Comparison of ENCODE assay signal across 8 mouse cellular contexts in the genomic region with DNA sequence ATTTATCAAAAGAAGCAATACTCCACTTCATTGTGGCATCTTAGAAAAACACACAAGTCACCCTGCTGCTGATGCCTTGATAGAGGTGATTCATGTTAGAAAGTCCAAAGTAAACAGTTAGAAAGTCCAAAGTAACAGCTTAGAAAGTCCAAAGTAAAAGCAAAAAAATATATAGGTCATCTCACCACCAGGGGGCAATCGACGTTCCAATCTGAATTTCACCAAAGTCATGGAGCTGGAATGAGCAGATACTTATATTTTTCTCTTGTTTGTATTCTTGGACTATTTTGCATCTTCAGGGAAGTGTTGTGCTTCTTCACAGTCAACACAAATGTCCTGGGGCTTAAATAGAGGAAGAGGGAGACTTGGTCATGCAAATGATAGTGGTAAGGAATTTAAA.
DNase-seq lines count a peak whose midpoint lies in the region; ATAC-seq lines count a peak whose summit lies in the region.

No protein-coding gene starts in this region.

- WGBS in hindbrain, embryonic 10.5 days, result 28% methylated on average over 2 of the region's 2 CpGs
- WGBS in hindbrain, embryonic 13.5 days, result 39% methylated on average over 2 of the region's 2 CpGs
- 42% methylated on average over 2 of the region's 2 CpGs for WGBS in forebrain, embryonic 11.5 days

- no peak overlapping the region for H3K9ac ChIP-seq in hindbrain, embryonic 13.5 days
- no peak overlapping the region for H3K9ac ChIP-seq in forebrain, embryonic 11.5 days (ENCODE audit: low read length)

- no peaks in the 10 kb centered on the region for H3K4me1 ChIP-seq in hindbrain, embryonic 10.5 days (replicated peaks)
- no peaks in the 10 kb centered on the region for H3K4me1 ChIP-seq in hindbrain, embryonic 13.5 days (replicated peaks)
- no peaks in the 10 kb centered on the region for H3K4me1 ChIP-seq in forebrain, embryonic 11.5 days (replicated peaks; ENCODE audit: control insufficient read depth, insufficient read depth, low read length)

- H3K36me3 ChIP-seq in hindbrain, embryonic 10.5 days, result no peaks in the 10 kb centered on the region
- H3K36me3 ChIP-seq in hindbrain, embryonic 13.5 days, result no peaks in the 10 kb centered on the region
- no peaks in the 10 kb centered on the region for H3K36me3 ChIP-seq in forebrain, embryonic 11.5 days (ENCODE audit: control insufficient read depth, insufficient read depth, low read length)

- H3K4me3 ChIP-seq in hindbrain, embryonic 10.5 days, result no peak overlapping the region
- no peak overlapping the region for H3K4me3 ChIP-seq in hindbrain, embryonic 13.5 days
- no peak overlapping the region for H3K4me3 ChIP-seq in forebrain, embryonic 11.5 days (ENCODE audit: low read depth, low read length)

- no peaks in the 10 kb centered on the region for H3K27me3 ChIP-seq in hindbrain, embryonic 10.5 days (ENCODE audit: insufficient read depth, poor library complexity, severe bottlenecking)
- no peaks in the 10 kb centered on the region for H3K27me3 ChIP-seq in hindbrain, embryonic 13.5 days
- no peaks in the 10 kb centered on the region for H3K27me3 ChIP-seq in forebrain, embryonic 11.5 days (ENCODE audit: control insufficient read depth, insufficient read depth, low read length)

- no peaks in the 10 kb centered on the region for H3K9me3 ChIP-seq in hindbrain, embryonic 10.5 days
- no peaks in the 10 kb centered on the region for H3K9me3 ChIP-seq in hindbrain, embryonic 13.5 days
- no peaks in the 10 kb centered on the region for H3K9me3 ChIP-seq in forebrain, embryonic 11.5 days (ENCODE audit: control insufficient read depth, low read length)

- H3K4me2 ChIP-seq in hindbrain, embryonic 13.5 days, result no peak overlapping the region
- no peak overlapping the region for H3K4me2 ChIP-seq in forebrain, embryonic 11.5 days (ENCODE audit: low read depth, low read length, severe bottlenecking)

- DNase-seq in hindbrain, embryonic 10.5 days (ENCODE audit: low spot score), result peak; percentile 6
- DNase-seq in right cerebral cortex, postnatal 4 days, result peak; percentile 33
- DNase-seq in right cerebral cortex, adult 18-20 months, result no peak
- DNase-seq in embryo, embryonic 10 days (ENCODE audit: low spot score), result peak; percentile 40
- DNase-seq in retina, postnatal 1 day, result peak; percentile 12
- DNase-seq in cerebellum, adult 9-10 months, result no peak
- no peak for DNase-seq in forebrain, embryonic 11.5 days (ENCODE audit: low spot score)

- no peak for ATAC-seq in hindbrain, embryonic 13.5 days (ENCODE audit: low FRiP score)
- ATAC-seq in forebrain, embryonic 11.5 days (replicated peaks; ENCODE audit: low FRiP score), result no peak

- no peak overlapping the region for H3K27ac ChIP-seq in hindbrain, embryonic 10.5 days
- no peak overlapping the region for H3K27ac ChIP-seq in hindbrain, embryonic 13.5 days
- H3K27ac ChIP-seq in forebrain, embryonic 11.5 days (ENCODE audit: low read depth, low read length), result no peak overlapping the region

Comparison
In these comparisons a context has a peak if more than half of its experiments do, and no peak if none do; other contexts are left out.
1. DNase-seq: peak in hindbrain, embryonic 10.5 days (single experiment), right cerebral cortex, postnatal 4 days (single experiment), embryo, embryonic 10 days (single experiment) and retina, postnatal 1 day (single experiment); none in right cerebral cortex, adult 18-20 months (single experiment), cerebellum, adult 9-10 months (single experiment) and forebrain, embryonic 11.5 days (single experiment).